8 mouse cellular contexts compared by ENCODE assay signal in the genomic region with DNA sequence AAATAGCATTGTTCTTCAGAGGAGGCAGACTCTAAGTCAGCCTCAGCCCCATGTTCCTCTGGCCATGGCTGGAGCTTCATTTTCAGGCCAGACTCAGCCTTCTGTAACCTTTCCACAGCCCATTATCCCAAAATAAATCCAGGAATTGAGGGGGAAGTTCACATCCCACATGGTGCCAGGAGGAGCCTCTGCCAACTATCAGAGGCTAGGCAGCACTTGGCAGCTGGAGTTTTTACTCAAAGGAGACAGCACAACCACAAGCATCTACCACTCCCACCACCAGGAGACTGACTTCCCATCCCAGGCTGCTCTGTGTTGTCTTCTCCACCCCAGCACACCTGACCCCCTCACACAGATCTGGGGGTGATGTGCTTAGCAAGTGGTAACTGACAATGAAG.
A peak's percentile ranks its signal among the peaks of the same experiment; 100 is the strongest.
DNase-seq lines count a peak whose midpoint lies in the region; ATAC-seq lines count a peak whose summit lies in the region.

No protein-coding gene starts in this region.

- H3K4me2 ChIP-seq in embryonic facial prominence, embryonic 13.5 days, result peak overlapping the region; percentile 51; the same call in 1 of the 2 replicates
- H3K4me2 ChIP-seq in midbrain, embryonic 15.5 days, result no peak overlapping the region

- no peak overlapping the region; the same call in 1 of the 2 replicates for H3K9ac ChIP-seq in embryonic facial prominence, embryonic 13.5 days
- no peak overlapping the region for H3K9ac ChIP-seq in midbrain, embryonic 15.5 days

- intact Hi-C loops in left cerebral cortex, postnatal 36 days (cut with DNase I), result loop anchor here (2.0 kb wide), 1 partner anchor 82 kb away; the partner anchor contains the start of gene Irs2

- peaks cover 64% of the 10 kb centered on the region for H3K4me1 ChIP-seq in embryonic facial prominence, embryonic 13.5 days
- H3K4me1 ChIP-seq in midbrain, embryonic 15.5 days, result peaks cover 57% of the 10 kb centered on the region

- peak overlapping the region; percentile 87 for H3K27ac ChIP-seq in embryonic facial prominence, embryonic 13.5 days
- peak overlapping the region; percentile 67; the same call in 1 of the 2 replicates for H3K27ac ChIP-seq in midbrain, embryonic 15.5 days

- DNase-seq in left cerebral cortex, postnatal 36 days (ENCODE audit: low spot score in 2 of 2), result peak; percentile 19 to 21
- no peak for DNase-seq in left cerebral cortex, adult 8-10 months (ENCODE audit: low spot score in 2 of 2)
- DNase-seq in heart, postnatal 4 days, result peak; percentile 45
- no peak for DNase-seq in thymus, postnatal 0 days (ENCODE audit: low spot score)
- no peak for DNase-seq in kidney, postnatal 36 days
- DNase-seq in layer of hippocampus, adult 11-12 months (ENCODE audit: low spot score), result no peak

- H3K27me3 ChIP-seq in embryonic facial prominence, embryonic 13.5 days, result peaks cover 3% of the 10 kb centered on the region; the same call in 1 of the 2 replicates
- no peaks in the 10 kb centered on the region for H3K27me3 ChIP-seq in midbrain, embryonic 15.5 days (replicated peaks)

- no peak overlapping the region for H3K4me3 ChIP-seq in embryonic facial prominence, embryonic 13.5 days
- H3K4me3 ChIP-seq in midbrain, embryonic 15.5 days, result no peak overlapping the region

- H3K36me3 ChIP-seq in embryonic facial prominence, embryonic 13.5 days, result no peaks in the 10 kb centered on the region
- H3K36me3 ChIP-seq in midbrain, embryonic 15.5 days (replicated peaks), result no peaks in the 10 kb centered on the region

- ATAC-seq in embryonic facial prominence, embryonic 13.5 days (ENCODE audit: insufficient number of reproducible peaks, insufficient read depth, low FRiP score, low TSS enrichment, low read depth), result no peak
- no peak for ATAC-seq in midbrain, embryonic 15.5 days (replicated peaks)

- H3K9me3 ChIP-seq in embryonic facial prominence, embryonic 13.5 days, result no peaks in the 10 kb centered on the region
- H3K9me3 ChIP-seq in midbrain, embryonic 15.5 days, result no peaks in the 10 kb centered on the region

Comparison
In these comparisons a context has a peak if more than half of its experiments do, and no peak if none do; other contexts are left out.
1. DNase-seq: peak in left cerebral cortex, postnatal 36 days (2 of 2) and heart, postnatal 4 days (single experiment); none in left cerebral cortex, adult 8-10 months (0 of 2), thymus, postnatal 0 days (single experiment), kidney, postnatal 36 days (0 of 2) and layer of hippocampus, adult 11-12 months (single experiment).